Mouse (Mus musculus) lung, postnatal 0 days (tissue): ENCODE measurements at regions not wholly inside any gene's neighbourhood (a gene's known extent, or its start where the extent isn't known, plus 50 kb on each side); places are given as distances from the start of the nearest gene placed in this dataset.

ENCODE experiments used
- CTCF ChIP-seq: IDR thresholded peaks from 2 replicates; pipeline ENCODE4 v1.5.1; 2016; ENCODE audit warnings: antibody characterized with exemption, mild to moderate bottlenecking
- EP300 ChIP-seq: IDR thresholded peaks from 2 replicates; pipeline ENCODE4 v1.6.1; 2016; ENCODE audit warnings: antibody characterized with exemption, mild to moderate bottlenecking, control low read depth

GRCm38 (mm10) chr15:61551206-61551605, 628.4 kb upstream of the A1bg start:
- TF ChIP-seq CTCF (no peak), EP300 (no peak)
